Mouse (Mus musculus) megakaryocyte, adult 5-6 weeks (primary cell): ENCODE measurements around the gene Dot1l. TPM values are rescaled to one million over a fixed set of nuclear protein-coding genes. Genes with fewer than 3 reads are reported as not detected.
"Not testable (repeated sequence)": the region's sequence is repeated elsewhere in the genome, so short reads cannot be mapped to it uniquely, and the experiment has no call there.

Experiments used
- ATAC-seq: 2 replicates; pipeline ENCODE4 v1.8.0; 2016; ENCODE audit warnings: mild to moderate bottlenecking, inconsistent platforms; ENCODE audit not compliant: poor library complexity, severe bottlenecking
- total RNA-seq, 2 experiments: library from RNA; stranded (forward) in 1 of 2; stranded (reverse) in 1 of 2; fragments of 153-499, 151-499 nt in 1 of 2; fragments of 221-1000, 200-1000 nt in 1 of 2; gene quantifications; 2 replicates each; pipeline versions ENCODE4 v1.2.3 to v1.2.4; 2015 to 2017

Dot1l gene
- total RNA-seq, 2 experiments from 2014 or later = 6.9 to 19.5 TPM

DNA sequence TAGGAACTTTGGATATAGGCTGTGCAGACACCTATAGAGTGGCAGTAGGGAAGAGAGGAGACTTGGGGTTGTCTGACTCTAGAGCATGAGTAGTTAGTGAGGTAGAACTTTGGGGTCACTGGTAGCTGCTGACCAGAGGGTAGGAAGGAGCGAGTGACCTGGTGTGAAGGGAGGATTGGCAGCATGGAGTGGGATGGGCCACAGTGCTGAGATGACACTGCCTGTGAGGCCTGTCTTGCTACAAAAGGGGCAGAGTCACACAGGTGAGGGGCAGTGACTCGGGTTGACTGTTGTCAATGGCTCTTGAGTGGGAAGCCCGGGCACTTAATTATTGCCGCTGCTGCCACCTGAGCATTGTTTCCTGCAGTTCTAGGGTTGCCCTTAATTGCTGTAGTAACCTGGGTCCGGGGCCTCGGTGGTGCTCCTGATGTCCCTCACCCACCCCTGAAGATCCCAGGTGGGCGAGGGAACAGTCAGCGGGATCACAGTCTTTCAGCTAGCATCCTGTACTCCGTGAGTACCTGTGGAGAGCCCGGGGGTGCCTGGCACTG, 72.9 kb downstream of the Dot1l start:
- ATAC-seq = no peak

- not testable (repeated sequence) for ATAC-seq
Measured at GRCm38 (mm10) chr10:80828587-80828986, 73.6 kb downstream of the Dot1l start.

DNA sequence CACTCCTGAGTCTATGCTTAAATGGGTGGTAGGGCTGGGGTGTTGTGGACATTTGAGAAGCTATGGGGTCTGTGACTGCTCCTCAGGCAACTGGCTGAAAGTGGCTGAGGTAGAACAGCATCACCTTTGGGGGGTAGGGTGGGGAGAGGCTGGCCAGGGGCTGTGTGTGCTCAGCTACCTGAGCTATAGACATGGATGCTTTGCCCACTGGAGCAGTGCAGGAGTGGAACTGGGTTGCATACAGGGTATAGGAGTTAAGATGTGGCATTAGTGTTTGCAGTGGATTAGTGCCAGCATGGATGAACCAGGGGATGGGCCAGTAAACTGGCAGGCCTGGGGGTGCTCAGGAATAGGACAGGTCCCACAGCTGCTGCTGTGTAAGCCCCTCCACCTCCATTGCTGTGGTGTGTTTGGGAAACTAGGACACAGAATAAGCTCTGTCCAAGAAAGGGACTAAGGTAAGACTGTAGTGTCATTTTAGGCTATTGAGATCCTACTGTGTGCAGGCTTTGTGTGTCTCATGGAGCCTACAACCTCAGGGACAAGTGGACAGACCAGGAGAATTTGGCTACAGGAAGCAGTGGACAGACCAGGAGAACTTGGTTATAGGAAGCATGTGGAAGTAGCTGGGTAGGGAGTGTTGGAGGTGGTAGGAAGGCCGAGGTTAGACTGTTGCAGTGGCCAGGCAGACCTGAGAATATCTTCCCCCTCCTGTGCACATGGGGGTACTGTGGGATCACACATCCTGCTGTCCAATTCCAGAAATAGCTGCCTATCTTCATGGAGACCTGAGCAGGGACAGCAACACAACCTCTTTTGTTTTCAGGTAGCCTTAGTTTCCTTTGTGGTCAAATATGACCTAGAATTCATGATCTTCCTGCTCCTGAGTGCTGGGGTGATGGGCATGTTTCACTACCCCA, 74.6 kb downstream of the Dot1l start:
- ATAC-seq = no peak

DNA sequence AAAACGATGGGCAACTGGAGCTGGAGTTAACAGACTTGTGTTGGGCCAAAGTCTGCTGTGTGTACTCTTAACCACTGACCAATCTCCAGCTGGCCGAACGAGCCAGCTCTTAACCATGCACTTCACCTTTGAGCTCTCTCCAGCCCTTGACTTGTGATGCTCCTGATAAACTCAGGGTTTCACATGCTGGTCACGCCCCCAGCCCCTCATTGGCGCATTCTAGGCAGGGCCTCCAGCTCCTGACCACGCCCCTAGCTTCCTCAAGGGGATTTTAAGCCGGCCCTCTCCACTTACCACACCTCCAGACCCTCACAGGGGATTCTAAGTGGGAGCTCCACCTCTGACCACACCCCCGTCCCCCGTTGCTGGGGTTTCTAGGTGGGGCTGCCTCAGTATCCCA, 76.1 kb downstream of the Dot1l start:
- no peak for ATAC-seq

- ATAC-seq = no peak
Measured at GRCm38 (mm10) chr10:80832818-80833217, 77.8 kb downstream of the Dot1l start.

DNA sequence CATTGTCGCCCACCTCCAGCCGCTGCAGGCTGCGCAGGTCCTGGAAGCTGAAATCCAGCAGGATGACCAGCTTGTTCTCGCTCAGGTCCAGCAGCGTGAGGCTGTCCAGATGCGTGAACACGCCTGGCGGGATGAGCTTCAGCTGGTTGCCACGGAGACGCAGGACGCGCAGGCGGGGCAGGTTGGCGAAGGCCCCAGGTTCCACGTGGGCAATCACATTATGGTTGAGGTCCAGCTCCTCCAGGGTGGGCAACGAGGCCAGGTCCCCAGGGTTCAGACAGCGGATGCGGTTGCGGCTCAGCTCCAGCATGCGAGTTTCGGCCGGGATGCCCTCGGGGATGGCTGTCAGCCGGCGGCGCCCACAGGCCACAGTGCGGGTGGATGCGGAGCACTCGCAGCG, 80.6 kb downstream of the Dot1l start:
- no peak for ATAC-seq

DNA sequence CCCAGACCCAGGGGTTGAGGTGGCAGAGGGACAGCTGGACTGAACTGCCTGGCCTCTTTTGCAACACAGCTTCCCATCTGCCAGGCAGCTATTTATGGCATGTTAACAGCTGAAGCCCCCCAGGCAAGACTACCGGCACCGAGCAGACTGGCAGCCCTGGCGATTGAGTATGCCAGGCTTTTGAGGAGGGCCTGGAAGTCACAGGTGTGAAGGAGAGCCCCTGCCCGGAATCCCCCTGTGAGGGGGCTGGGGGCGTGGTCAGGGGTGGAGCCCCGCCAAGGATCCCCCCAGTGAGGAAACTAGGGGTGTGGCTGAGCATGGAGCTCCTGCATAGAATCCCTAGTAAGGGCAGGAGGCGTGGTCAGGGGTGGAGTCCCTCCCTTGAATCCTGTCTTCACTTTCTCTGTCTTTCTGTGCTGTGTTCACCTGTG, 82.0 kb downstream of the Dot1l start:
- no peak for ATAC-seq

- no peak for ATAC-seq
Measured at GRCm38 (mm10) chr10:80837827-80838226, 82.8 kb downstream of the Dot1l start.

DNA sequence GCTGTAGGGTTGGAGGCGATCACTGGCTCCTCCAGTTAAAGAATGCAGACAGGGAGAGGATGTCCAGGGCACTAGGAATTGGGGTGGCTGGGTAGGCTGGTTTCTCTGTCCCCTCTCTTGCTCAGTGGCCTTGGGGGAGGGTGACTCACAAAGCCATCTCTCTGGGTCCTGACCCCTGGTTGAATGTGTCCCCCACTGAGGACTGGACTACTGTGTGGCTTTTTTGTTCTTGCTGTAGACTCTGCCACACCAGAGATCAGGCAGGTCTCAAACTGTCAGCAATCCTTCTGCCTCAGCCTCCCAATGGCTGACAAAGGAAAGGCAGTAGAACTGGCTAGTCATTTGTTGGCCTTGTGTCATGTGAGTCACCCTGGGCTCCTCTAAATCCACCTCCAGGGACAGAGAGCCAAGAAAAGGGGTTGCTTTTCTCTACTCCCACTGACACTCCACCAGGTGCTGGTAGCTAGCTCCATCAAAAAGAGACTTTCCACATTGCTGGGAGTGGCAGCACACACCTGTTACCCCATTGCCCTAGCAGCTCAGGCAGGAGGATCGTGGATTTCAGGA, 83.4 kb downstream of the Dot1l start:
- ATAC-seq = no peak

DNA sequence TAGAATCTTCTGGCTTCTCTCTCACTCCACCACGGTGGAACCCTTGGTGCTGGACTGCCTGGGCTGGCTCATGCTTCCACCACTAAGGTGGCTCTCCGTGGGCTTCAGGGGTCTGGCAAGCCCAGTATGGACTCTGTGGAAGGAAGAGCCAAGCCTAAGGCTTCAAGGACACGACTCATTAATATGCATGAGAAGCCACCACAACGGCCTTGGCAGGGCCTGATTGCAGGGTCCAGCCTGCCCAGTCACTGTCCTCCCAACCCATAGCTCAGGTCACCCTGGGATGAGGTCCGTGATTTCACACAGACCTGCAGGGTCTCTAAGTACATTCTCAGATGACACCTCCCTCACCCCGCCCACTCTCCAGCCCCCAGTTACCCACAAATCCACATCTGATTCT, 84.8 kb downstream of the Dot1l start:
- ATAC-seq = no peak

GRCm38 (mm10) chr10:80841685-80842084, 86.7 kb downstream of the Dot1l start:
- ATAC-seq = no peak

- no peak for ATAC-seq
Measured at GRCm38 (mm10) chr10:80842334-80842733, 87.3 kb downstream of the Dot1l start.

DNA sequence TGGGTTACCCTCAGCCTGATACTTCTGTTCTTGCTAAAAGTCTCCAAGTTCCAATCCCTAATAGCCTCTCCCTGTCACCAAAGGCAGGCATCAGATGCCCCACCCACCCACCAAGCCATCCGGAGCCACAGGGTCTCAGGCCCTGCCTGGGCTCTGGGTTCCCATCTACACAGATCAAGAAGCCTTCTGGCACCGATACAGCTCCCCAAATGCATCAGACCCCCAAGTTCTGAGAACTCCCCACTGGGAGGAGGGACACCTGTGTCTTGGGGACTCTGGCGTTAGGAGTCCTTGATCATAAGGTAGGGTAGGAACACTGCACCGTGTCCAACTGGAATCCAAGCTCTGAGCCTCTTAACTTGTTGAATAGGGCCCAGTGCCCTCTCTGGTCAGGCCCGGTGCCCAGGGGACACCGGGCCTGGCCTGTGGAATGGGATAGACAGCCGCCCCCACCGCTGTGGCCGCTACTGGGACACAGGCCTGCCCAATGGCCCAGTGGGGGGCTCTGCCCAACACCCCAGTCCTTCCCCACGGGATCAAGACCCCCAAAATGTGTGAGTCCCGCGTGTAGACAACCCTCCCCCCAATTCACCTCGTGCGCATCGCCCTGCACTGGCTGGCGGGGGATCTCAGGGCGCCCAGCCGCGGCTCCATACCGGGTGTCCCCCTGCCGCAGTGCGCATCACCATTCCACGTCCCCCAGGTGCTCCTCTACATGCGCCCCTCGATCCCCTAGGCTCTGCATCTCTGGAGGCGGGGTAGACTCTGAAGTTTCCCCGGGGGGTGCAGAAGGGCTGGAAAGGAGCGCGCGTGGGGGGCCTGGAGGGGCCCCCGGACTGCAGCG, 88.3 kb downstream of the Dot1l start:
- no peak for ATAC-seq

DNA sequence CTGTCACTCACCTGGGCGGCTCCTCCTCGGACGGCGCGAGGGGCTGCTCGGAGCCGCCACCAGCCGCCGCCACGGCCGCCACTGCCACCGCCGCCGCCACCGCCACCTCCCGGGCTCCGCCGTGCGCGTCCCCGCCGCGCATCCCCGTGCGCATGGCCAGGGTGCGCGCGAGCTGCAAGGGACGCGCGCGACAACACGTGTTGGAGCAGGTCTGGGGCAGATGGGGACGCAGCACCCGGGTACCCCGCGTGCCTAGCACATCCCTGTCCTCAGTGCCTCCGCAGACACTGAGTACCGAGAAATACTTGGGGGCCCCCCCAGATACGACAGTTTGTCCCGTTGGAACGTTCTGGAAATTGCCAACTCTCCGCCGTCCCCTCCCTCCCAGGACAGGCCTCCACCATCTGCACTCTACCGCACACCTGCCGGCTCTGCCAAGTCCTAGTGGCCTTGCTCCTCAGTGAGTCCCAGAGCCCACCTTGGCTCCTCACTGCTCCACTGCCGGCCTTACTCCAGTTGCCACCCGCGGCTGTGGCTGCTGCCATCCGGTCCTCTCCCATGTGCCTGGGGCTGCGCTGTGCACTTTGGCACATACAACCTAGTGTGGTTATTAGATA, 89.0 kb downstream of the Dot1l start, which contains the start of gene Lingo3:
TSS of gene Lingo3 (minus strand) at position 109 of the 617 bp plus-strand sequence.
- no peak for ATAC-seq

Other genes starting within 250 kb of the Dot1l start
- not detected in 2 replicates for gene Atp8b3, start 216.1 kb upstream of the Dot1l start, total RNA-seq (2015)
- gene Atp8b3, start 216.1 kb upstream of the Dot1l start, total RNA-seq (2017) = not detected in 2 replicates
- gene Rexo1, start 193.6 kb upstream of the Dot1l start, total RNA-seq (2015) = 35.9 and 41.5 TPM in 2 replicates
- 19.4 and 19.9 TPM in 2 replicates for gene Rexo1, start 193.6 kb upstream of the Dot1l start, total RNA-seq (2017)
- gene Klf16, start 177.9 kb upstream of the Dot1l start, total RNA-seq (2015) = 2.6 and 3.3 TPM in 2 replicates
- gene Klf16, start 177.9 kb upstream of the Dot1l start, total RNA-seq (2017) = 3.9 and 5.3 TPM in 2 replicates
- 64.8 and 82.1 TPM in 2 replicates for gene Abhd17a, start 164.9 kb upstream of the Dot1l start, total RNA-seq (2015)
- 21.7 and 31.6 TPM in 2 replicates for gene Abhd17a, start 164.9 kb upstream of the Dot1l start, total RNA-seq (2017)
- gene Scamp4, start 152.3 kb upstream of the Dot1l start, total RNA-seq (2015) = 16.9 and 22.3 TPM in 2 replicates
- 4.8 and 11.4 TPM in 2 replicates for gene Scamp4, start 152.3 kb upstream of the Dot1l start, total RNA-seq (2017)
- 0.91 and 1.1 TPM in 2 replicates for gene Adat3, start 152.3 kb upstream of the Dot1l start, total RNA-seq (2015)
- gene Adat3, start 152.3 kb upstream of the Dot1l start, total RNA-seq (2017) = 3.8 TPM in 1 of 2 replicates, not detected in the other
- gene Gm49322, start 149.2 kb upstream of the Dot1l start, total RNA-seq (2015) = 0.54 TPM in 1 of 2 replicates, not detected in the other
- 0.15 and 0.89 TPM in 2 replicates for gene Gm49322, start 149.2 kb upstream of the Dot1l start, total RNA-seq (2017)
- gene Csnk1g2, start 132.4 kb upstream of the Dot1l start, total RNA-seq (2015) = 34.5 and 46.0 TPM in 2 replicates
- 127 and 144 TPM in 2 replicates for gene Csnk1g2, start 132.4 kb upstream of the Dot1l start, total RNA-seq (2017)
- gene Btbd2, start 98.1 kb upstream of the Dot1l start, total RNA-seq (2015) = 8.4 and 10.3 TPM in 2 replicates
- 16.5 and 30.1 TPM in 2 replicates for gene Btbd2, start 98.1 kb upstream of the Dot1l start, total RNA-seq (2017)
- gene Mknk2, start 77.1 kb upstream of the Dot1l start, total RNA-seq (2015) = 53.5 and 61.1 TPM in 2 replicates
- 63.3 and 74.8 TPM in 2 replicates for gene Mknk2, start 77.1 kb upstream of the Dot1l start, total RNA-seq (2017)
- 61.8 and 72.0 TPM in 2 replicates for gene Mob3a, start 53.2 kb upstream of the Dot1l start, total RNA-seq (2015)
- gene Mob3a, start 53.2 kb upstream of the Dot1l start, total RNA-seq (2017) = 65.0 and 77.3 TPM in 2 replicates
- 11.3 and 14.2 TPM in 2 replicates for gene Izumo4, start 53.0 kb upstream of the Dot1l start, total RNA-seq (2015)
- 4.4 and 6.6 TPM in 2 replicates for gene Izumo4, start 53.0 kb upstream of the Dot1l start, total RNA-seq (2017)
- 42.6 and 52.4 TPM in 2 replicates for gene Ap3d1, start 12.9 kb upstream of the Dot1l start, total RNA-seq (2015)
- gene Ap3d1, start 12.9 kb upstream of the Dot1l start, total RNA-seq (2017) = 48.6 and 62.0 TPM in 2 replicates
- gene Sf3a2, start 43.0 kb downstream of the Dot1l start, total RNA-seq (2015) = 45.8 and 46.6 TPM in 2 replicates
- gene Sf3a2, start 43.0 kb downstream of the Dot1l start, total RNA-seq (2017) = 13.1 and 20.4 TPM in 2 replicates
- gene Plekhj1, start 43.4 kb downstream of the Dot1l start, total RNA-seq (2015) = 82.4 and 84.3 TPM in 2 replicates
- 35.5 and 43.5 TPM in 2 replicates for gene Plekhj1, start 43.4 kb downstream of the Dot1l start, total RNA-seq (2017)
- gene Amh, start 50.0 kb downstream of the Dot1l start, total RNA-seq (2015) = not detected in 2 replicates
- not detected in 2 replicates for gene Amh, start 50.0 kb downstream of the Dot1l start, total RNA-seq (2017)
- not detected in 2 replicates for gene Jsrp1, start 58.3 kb downstream of the Dot1l start, total RNA-seq (2015)
- gene Jsrp1, start 58.3 kb downstream of the Dot1l start, total RNA-seq (2017) = not detected in 2 replicates
- 1,171 and 1,242 TPM in 2 replicates for gene Oaz1, start 71.5 kb downstream of the Dot1l start, total RNA-seq (2015)
- gene Oaz1, start 71.5 kb downstream of the Dot1l start, total RNA-seq (2017) = 206 and 296 TPM in 2 replicates
- gene Lingo3, start 88.8 kb downstream of the Dot1l start, total RNA-seq (2015) = not detected in 2 replicates
- gene Lingo3, start 88.8 kb downstream of the Dot1l start, total RNA-seq (2017) = not detected in 2 replicates
- gene Lsm7, start 100.0 kb downstream of the Dot1l start, total RNA-seq (2015) = 56.6 and 58.0 TPM in 2 replicates
- gene Lsm7, start 100.0 kb downstream of the Dot1l start, total RNA-seq (2017) = 104 and 130 TPM in 2 replicates
- 10.1 and 10.4 TPM in 2 replicates for gene Sppl2b, start 100.1 kb downstream of the Dot1l start, total RNA-seq (2015)
- gene Sppl2b, start 100.1 kb downstream of the Dot1l start, total RNA-seq (2017) = 9.1 and 15.1 TPM in 2 replicates
- not detected in 2 replicates for gene Tmprss9, start 116.6 kb downstream of the Dot1l start, total RNA-seq (2015)
- not detected in 2 replicates for gene Tmprss9, start 116.6 kb downstream of the Dot1l start, total RNA-seq (2017)
- gene Timm13, start 145.8 kb downstream of the Dot1l start, total RNA-seq (2015) = 60.1 and 74.7 TPM in 2 replicates
- 31.8 and 44.9 TPM in 2 replicates for gene Timm13, start 145.8 kb downstream of the Dot1l start, total RNA-seq (2017)
- gene Lmnb2, start 163.0 kb downstream of the Dot1l start, total RNA-seq (2015) = 7.7 and 9.5 TPM in 2 replicates
- gene Lmnb2, start 163.0 kb downstream of the Dot1l start, total RNA-seq (2017) = 35.2 and 35.8 TPM in 2 replicates
- gene Gadd45b, start 174.9 kb downstream of the Dot1l start, total RNA-seq (2015) = 11.0 and 12.9 TPM in 2 replicates
- gene Gadd45b, start 174.9 kb downstream of the Dot1l start, total RNA-seq (2017) = 9.4 and 20.3 TPM in 2 replicates